Mouse (Mus musculus) c-Kit-positive CD71-positive TER-119-positive erythroid progenitor cells, embryonic 14.5 days (primary cell): ENCODE data around the gene Fam198a.

Experiments
- DNase-seq: peaks from one replicate; pipeline ENCODE4 v3.0.0-alpha.2; 2013; ENCODE audit warnings: low spot score

The Fam198a gene

DNA sequence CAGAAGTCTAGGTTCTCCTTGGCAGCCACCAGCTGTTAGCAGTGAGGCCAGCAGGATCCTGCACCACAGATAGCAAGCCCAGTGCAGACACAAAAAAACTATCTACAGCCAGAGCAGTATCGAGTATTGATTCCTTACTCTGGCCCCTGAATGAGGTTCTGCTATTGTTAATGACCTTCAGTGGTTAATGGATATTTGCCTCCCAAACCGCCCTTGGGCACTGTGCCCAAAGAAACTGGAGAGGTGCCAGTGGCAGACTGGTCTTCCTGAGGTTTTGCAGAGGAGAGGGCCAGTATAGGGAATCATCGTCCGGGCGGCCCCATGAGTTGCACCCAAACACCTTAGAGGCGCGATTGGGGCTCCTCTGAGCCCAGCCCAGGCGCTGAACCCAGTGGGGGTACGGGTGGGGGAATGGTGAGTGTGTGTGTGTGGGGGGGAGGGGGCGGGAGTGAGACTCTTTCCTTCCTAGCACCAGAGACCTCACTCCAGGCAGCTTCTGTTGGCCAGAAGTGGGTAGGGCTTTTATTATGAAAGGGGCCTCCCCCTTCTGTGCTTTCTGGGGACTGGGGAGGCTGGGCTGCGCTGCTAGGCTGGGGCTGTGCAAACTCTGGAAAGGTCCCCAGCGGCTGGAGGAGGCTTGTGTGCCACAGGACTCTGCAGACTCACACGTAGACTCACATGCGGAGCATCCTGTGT is at the start of gene Fam198a:
Gene Fam198a, plus strand, starts transcription at position 571 of the 696 bp plus-strand sequence.
- no peak for DNase-seq

DNA sequence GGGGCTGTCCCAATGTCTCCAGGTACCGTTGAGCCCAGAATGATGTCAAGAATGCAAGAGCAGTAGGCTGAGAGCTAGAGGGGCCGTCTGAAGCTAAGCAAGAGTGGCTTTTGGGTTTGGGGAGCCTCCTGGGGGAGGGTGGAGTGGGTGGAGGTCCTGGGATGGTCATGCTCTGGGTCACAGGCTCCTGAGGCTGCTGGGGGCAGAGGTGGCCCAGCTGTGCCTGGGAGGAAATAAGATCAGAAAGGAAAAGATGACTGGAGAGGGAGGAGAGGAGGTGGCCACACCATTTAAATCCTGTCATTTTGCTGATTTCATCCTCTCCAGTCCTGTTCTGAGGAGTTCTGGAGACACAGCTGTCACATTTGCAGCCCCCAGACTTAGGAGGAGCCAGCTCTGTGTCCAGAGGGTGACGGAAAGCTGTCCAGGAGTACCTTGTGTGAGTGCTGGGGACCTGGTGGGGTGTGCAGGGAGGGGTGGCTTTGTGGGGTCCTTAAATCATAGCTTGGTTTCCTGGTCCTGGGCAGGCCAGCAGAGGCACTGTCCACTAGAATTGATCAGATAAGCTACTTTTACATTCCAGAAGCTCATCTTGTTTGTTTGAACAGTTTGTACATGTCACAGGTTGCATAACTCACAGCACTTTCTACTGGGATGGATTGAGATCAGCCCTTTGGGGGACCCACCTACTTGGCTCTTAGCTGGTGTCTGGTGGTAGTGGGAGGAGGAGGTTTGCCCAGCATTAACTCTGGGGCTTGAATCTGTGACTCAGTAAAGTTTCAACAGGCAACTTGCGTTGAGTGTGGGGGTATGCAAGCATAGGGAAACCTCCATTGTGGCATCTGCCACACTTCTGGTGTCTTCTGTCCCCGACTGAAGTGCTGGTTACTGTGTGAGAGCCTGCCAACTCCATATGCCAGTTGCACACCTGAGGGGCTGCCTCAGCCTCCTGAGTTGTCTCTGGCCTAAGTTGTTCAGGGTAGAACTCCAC is 48.8 kb upstream of the Fam198a start:
- DNase-seq: no peak

DNA sequence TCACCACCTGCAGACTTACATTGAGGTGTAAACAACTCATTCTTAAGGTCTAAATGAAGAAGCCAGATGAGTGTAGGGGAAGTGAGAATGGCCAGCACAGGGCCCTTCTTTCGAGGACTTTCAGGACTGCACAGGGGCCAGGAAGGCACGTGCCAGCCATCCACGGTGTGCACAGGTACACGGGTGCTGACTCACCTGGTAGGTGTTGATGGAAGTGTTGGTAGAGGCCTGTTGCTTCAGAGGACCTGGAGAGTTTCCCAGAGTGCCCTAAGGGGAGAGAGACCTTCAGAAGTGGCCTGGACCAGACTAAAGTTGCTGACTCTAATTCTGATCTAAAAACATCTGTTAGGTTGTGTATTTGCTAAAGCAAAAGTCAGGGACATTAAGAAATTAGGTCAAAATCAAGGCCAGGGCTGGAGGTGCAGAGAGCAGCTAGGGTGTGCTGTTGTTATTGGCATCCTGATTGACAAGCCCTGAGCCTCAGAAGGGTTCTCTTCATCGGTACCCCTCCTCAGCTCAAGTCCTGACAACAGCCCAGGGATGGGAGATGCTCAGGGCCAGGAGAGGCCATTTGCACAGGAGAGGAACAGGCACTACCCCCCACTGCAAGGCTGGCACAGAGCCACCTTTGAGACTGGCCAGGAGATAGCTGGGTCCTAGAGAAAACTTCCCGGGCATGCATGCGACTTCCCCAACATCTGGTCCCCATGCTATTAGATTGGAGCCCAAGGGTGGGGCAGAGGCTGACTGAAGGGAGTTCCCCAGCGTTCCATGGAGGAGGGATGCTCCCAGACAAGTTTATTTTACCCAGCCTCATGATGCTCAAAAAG is 47.1 kb upstream of the Fam198a start:
- DNase-seq: no peak

DNA sequence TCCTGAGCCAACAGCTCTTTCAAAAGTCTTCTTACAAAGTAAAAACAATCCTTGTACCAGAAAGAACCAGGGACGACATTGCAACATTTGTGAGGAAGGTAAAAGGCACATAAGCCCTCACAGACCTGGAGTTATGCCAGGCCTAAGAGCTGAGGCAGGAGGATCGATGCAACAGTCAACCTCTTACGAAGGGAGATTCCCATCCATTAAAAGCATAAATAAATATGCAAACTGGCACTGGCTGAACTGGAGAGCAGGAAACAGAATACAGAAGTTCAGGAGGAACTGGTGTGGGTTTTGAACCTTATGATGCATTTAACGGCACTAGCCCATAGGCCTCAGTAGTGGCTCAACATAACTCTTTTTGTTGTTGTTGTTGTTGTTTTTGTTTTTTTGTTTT is 46.5 kb upstream of the Fam198a start:
- DNase-seq: no peak

DNA sequence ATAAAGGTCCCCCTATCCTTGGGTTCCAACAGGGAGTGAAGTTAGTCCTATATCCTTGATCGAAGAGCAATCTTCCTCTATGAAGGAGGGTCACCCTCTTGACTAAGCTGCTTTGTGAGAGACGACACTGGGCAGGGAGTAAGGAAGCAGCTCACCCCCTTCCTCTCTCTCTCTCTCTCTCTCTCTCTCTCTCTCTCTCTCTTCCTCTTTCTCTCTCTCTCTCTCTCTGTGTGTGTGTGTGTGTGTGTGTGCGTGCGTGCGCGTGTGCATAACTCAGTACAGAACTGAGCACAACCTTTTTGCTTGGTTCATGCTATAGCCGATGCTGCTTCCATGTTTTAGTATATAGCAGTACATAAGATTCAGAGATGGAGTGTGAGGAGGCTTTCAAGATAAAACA is 45.8 kb upstream of the Fam198a start:
- DNase-seq: no peak

DNA sequence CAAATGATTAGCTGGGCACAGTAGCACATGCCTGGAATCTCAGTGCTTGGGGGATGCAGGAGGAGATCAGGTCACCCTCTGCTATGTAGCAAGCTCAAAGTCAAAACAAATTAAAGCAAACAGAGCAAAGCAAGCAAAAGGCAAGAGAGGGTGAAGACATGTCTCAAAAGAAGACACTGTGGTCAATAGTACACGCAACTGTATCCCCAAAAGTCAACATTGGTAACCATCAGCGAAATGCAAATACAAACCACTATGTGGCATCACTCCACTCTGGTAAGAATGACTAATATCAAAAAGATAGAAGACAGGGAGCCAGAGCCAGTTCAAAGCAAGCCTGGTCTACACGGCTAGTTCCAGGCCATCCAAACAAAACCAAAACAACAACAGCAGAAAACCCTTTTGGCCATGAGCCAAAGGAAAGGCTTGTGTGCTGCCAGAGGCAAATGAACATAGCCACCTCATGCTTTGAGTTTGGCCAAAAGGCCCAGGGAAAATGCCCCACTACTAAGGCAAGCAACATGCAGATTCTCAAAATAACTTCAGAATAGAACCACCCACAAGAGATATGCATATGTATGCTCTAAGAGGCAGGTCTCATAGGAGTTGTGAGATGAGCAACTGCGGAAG is 45.1 kb upstream of the Fam198a start:
- no peak for DNase-seq

DNA sequence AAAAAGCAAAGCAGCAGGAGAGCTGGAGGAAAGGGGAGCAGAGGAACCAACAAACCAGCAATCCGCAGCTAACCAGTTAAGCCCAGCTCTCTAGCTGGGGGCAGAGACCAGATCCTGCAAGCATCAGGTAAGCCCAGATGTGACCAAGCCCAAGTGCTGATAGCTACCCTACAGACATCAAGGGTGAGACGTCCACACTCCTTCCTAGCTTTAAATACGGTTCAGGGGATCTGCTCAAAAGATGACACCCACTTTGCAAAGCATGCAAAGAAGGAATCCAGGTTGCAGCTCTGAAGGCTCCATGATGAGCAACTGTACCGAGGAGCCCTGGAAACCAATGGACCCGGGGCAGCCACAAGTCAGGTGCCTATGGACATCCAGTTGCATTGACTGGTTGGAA is 44.3 kb upstream of the Fam198a start:
- DNase-seq: no peak

DNA sequence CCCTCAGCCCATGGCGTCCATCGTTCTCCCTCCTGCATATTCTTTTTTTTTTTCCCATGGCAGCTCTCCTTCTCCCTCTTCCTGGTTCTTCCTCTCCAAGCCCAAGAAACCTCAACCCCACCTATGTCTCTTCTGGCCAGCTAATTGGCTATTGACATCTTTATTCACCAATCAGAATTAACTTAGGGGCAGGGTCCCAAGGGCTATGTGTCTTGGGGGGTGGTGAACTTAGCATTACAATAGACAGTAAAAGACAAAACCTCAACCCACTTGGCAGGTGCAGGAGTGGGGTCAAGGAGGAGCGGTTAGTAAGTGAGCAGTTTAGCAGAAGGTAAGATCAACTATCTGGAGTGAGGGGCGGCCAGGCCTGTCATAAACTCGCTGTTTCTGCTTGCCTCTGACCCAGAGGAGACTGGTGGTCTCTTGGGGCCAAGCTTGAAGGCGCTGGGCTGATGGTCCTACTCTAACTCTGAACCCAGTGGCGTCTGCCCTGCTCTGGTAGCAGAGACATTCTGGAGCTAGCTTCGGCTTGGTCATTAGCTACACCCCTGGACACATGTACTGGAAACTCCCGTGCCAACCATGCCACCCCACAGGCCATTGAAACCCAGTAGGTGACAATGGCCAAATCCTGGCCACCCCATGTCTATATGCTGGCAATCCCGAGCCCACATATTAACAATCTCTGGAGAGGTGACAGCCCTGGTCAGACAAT is 43.3 kb upstream of the Fam198a start:
- DNase-seq: no peak

DNA sequence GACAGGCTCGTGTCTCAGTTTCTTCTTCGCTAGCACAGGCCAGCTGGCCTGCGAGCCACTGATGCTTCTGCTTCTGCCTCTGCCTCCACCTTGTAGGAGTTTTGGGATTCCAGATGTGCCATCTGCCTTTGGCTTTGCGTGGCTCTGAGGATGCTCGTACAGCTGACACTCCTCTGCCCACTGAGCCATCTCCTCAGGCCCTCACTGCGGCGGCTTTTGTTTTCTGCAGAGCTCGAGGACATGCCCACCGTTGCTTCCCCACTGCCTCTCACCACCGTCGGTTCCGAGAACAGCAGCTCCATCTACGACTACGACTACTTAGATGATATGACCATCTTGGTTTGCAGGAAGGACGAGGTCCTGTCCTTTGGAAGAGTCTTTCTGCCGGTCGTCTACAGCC is 42.5 kb upstream of the Fam198a start:
- no peak for DNase-seq

DNA sequence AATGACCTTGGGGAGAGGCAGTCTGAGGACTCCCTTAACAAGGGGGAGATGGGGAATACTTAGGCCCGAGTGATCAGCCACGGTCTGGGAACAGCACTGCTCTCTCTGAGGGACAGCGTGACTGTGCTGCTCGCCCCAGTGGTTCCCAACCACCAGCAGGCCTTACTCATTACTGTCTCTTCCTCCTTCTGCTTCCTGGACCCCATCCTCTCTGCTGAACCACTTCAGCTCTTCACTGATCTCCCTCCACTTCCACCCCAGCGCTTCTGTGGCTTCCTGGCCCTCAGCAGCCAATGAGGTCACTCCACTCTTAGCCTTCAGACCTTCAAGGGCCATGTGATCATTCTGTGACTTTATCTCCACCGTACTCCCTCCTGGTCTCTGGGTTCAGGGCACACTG is 41.2 kb upstream of the Fam198a start:
- no peak for DNase-seq

DNA sequence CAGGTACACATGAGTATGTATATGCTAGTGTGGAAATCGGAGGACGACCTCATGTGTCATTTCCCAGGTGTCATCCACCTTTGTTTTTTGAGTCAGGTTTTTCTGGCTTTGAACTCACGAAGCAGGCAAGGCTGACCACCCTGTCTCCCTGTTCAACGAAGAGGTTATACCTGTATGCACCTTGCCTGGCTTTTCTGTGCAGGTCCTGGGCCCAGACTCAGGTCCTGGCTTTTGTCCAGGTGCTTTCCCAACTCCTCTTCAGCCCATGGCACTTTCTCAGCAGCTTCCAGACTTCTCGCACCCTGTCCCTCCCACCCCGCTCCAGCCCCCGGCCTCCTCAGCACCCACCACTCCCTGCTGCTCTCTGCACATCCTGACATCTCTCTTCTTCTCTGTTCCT is 39.6 kb upstream of the Fam198a start:
- DNase-seq: no peak

DNA sequence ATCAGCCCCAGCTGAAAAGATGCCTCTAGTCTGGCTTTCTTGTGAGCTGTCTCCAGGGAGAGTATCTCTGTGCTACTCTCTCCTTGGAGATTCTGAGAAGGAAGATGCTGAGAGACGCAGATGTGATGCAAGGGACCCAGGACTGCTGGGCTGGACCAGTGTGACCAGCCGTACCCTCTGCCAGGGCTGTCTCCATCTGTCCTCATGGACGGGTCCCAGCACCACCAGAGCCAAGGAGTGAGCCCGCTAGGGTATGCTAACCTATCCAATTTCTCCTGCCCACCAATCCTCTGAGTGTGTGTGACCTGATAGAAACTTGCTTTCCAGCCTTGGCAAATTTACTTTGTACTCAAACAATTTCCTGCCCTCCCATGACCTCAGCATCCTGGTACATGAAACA is 38.0 kb upstream of the Fam198a start:
- DNase-seq: no peak

DNA sequence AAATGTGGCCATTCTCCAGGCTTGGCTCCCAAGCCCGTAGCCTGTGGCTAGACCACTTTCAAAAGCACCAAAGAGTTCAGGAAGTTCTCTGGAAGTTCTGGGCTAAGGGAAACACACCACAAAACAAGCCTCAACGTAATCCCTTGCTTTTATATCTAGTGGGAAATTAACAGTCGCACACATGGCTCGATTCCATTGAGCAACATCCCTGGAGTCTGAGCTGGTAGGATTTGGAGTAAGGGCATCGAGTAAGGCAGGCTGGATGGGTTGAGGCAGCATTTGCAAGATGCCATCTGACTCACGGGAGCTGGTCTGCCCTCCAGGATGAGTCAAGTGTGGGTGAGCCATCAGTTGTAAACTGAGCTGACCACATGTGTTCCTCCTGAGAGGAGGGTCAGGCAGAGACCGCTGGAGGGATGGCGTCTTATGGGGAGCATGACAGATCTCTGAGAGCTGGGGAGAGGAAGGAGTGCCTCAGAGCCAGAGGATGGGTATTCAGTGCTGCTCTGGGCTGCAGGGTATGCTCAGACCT is 36.5 kb upstream of the Fam198a start:
- no peak for DNase-seq

DNA sequence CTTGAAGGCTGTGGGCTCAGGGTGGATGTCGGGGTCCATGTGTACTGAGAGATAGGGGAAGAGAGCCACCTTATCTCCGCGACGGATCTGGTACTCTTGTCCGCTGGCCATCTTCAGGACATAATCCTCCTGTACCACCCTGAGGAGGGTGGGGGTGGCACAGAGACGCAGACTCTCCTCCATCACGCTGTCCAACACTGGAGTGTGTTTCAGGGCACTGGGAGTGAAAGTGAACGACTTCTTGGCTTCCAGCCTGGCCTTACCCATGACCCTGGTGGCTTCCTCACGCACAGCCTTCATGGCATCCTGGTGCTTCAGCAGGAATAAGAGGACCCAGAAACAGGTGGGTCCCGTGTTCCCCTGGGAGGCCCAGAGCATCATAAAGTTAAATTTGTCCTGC is 35.7 kb upstream of the Fam198a start:
- DNase-seq: no peak

DNA sequence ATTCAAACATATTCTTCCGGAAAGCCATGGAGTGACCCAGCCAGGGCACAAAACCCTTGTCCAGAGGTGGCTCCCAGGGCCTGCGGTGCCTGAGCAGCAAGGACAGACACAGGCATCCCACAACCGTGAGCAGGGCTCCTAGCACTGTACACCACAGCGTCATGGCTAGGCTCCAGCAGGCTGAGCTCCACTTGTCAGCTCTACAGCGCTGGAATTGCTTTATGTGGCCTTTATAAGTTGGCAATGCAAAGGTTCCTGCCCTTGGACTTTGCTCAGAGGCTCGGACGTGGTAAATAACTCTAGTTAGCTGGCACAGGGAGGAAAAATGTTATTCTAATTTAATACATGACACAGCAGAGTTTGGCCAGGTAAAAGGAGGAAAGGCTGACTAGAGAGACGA is 34.7 kb upstream of the Fam198a start, which contains the start of gene Cyp8b1:
Gene Cyp8b1, minus strand, starts transcription at position 204 of the 400 bp plus-strand sequence.
- DNase-seq: no peak

DNA sequence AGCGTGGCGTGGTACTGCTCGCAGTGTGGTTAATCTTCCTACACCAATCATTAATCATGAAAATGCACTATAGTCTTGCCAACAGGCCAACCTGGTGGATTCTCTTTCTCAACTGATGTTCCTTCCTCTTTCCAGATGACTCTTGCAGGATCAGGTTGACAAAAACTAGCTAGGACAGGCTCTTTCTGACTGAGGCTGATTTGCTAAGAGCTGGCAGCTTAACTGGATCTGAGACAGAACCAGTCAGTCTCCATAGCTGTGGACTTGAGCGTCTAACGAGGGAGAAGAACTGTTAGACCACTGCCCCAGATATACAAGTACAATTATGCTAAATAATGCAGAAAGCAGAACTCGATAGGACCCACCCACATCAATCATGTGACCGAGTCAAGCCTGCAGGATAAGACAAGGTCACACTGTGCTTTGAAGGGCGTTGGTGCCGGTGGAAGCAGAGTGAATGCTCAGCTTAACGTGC is 31.7 kb upstream of the Fam198a start:
- no peak for DNase-seq

DNA sequence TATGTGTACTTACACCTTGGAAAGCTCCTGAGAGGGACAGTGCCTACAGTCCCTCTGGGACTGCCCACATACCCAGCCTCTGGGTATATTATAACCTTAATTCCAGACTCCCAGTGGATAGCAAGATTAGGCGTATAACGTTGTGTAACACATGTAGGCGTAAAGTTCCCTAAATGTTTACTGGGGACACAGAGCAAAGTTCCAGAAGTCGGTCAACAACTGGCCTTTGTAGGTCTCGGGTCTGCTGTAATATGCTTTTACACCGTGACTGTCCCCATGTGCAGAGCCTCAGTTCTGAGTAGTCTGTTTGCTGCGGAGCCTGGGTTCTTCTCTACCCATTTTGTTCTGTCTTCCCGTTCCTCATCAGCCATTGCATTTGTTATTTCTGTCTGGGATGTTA is 27.3 kb upstream of the Fam198a start:
- no peak for DNase-seq

DNA sequence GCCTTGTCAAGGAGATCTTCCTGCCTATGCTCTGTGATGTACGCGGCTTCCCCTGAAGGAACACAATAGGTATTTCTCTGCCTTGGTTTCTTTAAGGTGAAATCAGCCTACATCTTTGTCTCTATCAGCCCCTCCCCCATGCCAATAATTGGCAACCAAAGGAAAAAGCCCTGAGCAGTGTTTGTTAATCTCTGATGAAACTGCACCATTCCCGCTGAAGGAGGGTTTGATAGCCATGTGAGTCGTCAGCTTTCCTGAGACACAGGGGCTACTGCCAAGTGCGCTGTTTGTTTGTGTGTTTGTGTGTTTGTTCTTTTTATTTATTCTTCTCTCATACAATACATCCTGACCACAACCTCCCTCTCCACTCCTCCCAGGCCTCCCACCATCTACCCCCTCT is 26.9 kb upstream of the Fam198a start:
- DNase-seq: no peak

DNA sequence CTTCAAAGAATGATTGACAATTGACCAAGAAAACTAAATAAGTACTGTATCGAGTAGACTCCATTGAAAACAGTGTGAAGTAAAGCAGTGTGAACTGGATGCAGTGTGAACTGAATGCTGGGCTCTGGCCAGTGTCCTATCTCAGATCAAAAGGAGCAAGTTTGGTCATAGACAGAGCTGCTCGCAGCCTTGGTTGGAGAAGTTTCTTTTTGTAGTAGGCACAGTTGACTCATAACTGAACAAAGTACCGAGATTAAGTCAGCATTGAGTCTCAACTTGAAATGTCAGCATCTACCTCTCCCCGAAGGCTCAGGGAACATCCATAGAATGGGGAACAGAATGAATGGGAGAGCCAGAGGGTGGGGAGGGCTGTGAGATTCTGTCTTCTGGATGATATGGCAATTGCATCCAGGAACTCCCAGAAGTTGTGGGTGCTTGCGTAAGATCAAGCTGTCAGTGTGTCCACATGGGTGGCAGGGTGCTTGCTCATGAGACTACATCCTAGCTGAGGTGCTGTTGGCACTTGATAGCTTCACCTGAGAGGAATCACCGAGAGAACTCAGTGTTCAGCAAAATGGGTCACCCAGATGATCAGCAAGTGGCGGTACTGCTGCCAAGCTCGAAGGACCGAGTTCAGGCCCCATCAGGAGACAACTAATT is 25.8 kb upstream of the Fam198a start:
- DNase-seq: no peak

DNA sequence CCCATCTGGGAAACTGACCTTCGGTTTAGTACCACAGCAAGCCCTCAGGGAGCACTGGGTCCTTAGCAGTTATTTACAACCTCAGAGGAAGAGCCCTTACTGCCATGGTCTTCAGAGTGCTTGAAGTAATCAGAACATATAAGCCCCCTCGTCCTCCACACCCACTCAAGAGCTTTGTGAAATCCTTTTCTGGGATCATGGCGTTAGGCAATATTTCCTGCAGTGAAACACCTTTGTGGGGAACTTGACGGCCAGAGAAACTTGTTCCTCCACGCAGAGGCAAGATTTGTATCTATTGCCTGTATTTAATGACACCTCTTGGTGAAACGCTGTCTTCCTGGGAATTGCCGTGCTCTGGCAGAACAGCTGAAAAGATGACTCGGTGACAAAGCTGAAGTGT is 24.8 kb upstream of the Fam198a start:
- DNase-seq: no peak
